Mouse (Mus musculus) adrenal gland, postnatal 4 days (tissue): ENCODE measurements around the gene Hmga2. TPM values are rescaled to one million over a fixed set of nuclear protein-coding genes. Genes with fewer than 3 reads are reported as not detected.

Source experiments
- DNase-seq, 2 experiments: peaks; one replicate each; pipeline ENCODE4 v3.0.0; 2021 to 2022; ENCODE audit warnings: low spot score in 2 of 2, mixed read lengths in 2 of 2
- total RNA-seq, 2 experiments: library from RNA; stranded (reverse); gene quantifications; 2 replicates each; pipeline ENCODE4 v1.2.3; 2021

The Hmga2 gene
- total RNA-seq, 2 experiments from 2014 or later = 13.8 to 14.4 TPM

DNA sequence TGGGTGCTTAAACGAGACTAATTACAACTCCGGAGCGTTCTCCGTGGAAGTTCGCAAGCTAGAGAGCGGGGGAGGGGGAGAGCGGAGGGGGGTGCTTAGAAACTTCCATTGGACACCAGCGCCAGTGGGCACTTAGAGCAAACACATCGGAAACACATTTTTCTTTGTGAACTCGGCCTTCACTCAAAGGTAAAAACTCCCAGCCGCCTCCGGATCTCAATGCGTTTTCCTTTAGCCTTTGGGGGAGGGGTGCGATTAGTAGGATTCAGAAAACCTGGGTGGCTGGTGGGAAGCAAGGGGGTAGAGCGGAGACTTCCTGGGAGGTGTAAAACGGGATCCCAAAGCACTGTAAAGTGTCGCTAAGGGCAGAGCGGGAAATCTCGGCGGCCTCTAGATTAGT, 2.0 kb downstream of the Hmga2 start:
- DNase-seq = no peak

DNA sequence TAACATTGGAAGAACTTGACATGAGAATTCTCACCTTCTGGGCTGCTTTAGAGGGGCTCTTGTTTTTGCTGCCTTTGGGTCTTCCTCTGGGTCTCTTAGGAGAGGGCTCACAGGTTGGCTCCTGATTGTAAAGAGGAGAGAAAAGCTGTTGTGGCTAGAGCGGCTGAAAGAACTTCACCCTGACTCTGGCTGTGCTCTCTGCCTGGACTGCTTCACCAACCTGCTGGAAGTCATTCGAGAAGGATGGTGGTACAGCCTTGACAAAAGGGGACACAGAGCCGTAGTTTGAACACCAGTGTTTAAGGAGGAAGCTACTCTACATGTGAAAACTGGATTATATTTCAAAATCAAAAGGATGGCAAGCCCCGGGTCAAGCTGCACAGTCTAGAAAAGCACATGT, 3.1 kb downstream of the Hmga2 start:
- no peak for DNase-seq

DNA sequence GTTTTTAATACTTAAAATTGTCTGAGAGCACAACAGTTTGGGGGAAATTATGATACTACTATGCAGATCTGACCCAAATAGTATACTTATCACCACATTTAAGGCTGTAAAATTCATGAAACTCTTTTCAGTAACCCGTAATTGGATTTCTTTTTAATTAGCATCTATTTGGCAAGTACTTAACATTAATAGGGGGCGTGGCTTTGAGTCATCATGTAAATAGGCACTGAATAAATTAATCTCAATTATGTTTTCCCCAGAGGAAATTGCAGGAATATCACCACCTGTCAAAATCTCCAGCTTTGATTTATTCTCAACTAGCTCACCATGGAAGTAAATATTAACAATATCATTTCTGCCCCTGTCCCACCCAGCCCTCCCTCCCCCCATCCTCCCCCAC, 3.7 kb downstream of the Hmga2 start:
- no peak for DNase-seq

DNA sequence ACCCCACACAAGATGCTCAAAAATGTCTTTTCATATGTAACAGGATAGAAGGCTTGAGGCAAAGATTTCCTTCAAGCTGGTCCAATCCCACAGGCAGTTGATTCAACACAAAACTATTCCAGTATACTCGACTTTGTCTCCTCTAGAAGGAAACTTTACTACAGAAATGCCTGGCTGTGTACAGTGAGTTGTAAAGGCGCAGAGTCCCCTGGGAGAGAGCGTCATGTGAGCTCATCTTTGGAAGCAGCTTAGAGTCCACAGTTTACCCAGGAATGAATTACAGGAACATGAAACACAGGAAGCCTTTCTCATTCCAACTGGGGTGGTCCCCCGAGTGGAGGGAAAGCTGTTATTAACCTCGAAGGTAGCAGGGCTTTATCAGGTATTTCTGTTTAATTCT, 11.1 kb downstream of the Hmga2 start:
- DNase-seq = no peak

DNA sequence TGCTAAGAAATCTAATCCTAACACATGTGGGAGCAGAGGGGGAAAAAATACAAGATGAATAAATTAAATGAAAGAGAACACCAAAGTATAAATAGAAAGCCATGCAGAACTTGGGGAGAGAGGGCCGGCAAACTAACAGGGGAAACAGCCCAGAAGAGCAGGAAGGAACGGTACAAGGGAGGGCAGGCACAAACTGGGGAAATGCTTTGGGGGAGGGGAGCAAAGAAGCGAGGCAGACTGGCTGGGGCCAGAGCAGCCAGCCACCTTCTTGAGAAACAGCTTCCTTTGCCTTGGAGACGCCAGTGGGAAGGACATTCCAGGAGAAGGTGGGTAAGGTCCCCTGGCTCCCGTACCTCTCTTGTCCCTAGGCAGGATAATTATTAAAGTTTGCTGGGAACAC, 14.5 kb downstream of the Hmga2 start:
- no peak for DNase-seq

DNA sequence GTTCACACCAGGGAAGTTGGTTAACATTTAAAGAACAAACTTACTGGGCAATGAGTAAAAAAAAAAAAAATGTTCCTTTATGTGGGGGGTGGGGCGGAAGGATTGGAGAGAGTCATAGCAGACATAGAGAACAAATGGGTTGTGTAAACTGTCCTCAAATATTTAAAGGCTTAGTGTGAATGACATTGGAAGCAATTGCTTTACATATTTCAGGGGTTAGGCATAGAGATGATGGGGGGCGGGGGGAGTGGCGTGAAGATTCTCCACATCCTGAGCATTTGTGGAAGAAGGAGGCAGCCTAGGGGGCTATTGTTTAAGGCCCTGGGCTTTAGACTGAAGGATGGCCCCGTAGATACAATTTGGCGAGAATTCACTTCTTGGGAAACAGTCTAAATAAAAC, 15.0 kb downstream of the Hmga2 start:
- no peak for DNase-seq

DNA sequence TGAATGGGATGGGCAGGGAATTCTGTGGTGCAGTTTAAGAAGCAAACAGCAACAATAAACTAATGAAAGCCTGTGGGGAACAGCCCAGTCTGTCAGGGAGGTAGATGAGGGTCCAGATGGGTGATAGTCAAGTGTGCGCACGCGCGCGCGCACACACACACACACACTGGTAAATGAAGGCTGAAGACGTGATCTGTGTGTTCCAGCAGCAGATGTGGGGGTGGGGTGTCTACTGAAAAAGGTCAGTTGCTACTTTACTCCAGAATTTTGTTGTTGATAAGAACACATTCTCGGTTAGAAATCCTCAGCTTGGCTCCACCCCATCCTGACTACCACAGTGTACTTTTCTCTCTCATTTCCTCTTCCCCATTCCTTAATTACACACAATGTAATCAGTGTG, 17.4 kb downstream of the Hmga2 start:
- DNase-seq = no peak

DNA sequence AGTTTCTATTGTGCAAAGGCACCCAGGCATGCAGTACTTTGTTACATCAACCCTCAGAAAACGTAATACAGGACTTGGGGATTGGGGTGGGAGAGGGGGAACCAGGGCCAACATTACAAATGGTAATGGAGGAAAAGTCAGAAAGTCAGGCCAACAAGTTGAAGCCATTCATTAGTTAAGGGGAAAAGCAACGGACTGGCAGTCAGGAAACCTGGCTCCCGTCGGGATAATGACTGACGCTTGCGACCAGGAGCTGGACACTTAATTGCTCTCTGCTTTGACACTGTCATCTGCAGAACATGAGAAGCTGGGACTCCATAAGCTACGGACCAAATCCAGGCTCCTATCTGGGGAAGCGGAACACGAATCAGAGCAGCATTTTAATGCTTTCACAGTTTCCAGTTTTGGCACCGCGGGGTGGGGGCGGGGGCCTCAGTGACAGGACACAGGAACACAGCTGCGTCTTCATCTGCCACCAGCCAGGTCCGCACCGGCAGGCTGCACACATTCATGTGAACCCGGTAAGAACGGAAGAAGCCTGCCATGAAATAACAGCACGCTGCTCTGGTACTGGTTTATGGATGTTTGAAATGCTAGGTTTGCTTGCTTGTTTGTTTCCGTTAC, 26.5 kb downstream of the Hmga2 start:
- DNase-seq = no peak

DNA sequence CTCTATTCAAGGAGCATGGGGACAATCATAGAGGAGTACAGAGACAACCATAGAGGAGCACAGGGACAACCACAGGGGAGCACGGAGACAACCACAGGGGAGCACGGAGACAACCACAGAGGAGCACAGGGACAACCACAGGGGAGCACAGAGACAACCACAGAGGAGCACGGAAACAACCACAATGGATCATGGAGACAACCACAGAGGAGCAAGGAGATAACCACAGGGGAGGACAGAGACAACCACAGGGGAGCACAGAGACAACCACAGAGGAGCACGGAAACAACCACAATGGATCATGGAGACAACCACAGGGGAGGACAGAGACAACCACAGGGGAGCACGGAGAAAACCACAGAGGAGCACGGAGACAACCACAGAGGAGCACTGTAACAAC, 29.5 kb downstream of the Hmga2 start:
- no peak for DNase-seq

DNA sequence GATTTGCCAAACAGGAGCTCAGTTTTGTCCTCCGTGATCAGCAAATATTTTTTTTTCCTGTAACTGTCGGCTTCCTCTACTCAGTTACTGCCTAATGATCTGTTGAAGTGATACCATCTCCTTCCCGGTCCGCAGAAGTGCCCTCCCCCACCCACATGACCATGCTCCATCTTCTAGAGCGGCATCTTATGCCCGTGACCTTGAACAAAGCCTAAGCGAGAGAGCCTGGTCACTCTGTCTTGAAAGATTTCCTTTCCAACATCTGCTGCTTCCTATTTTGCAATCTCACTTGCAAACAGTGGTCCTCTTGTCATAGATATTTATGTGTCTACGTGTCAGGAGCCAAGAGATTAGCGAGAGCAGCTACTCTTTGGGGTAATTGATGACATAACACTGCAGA, 30.1 kb downstream of the Hmga2 start:
- no peak for DNase-seq

DNA sequence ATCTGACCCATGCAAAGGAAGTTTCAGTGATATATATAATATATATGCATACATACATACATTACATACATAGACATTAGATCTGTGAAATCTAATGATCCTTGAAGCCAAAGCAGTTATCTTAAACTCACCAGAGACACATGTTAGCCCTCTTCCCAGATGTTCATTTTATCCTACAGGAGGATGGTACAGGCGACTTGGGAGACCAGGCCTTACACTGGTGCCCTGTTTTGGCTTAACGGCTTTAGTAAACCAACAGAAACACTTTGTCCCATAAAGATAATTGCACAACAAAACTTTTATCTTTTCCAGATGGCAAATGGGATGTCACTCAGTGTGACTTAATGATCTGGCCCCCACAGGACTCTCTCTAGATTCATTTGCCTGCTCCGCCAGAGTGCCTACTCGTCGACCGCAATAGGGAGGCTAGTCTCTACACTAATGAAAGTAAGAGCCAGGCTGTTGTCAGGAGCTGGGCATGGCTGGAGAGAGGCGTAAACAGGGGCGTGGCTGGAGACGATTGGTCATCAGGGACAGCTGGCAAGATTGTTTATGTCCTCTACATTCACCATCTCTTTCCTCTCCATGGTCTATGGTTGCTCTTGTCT, 31.7 kb downstream of the Hmga2 start:
- no peak for DNase-seq

DNA sequence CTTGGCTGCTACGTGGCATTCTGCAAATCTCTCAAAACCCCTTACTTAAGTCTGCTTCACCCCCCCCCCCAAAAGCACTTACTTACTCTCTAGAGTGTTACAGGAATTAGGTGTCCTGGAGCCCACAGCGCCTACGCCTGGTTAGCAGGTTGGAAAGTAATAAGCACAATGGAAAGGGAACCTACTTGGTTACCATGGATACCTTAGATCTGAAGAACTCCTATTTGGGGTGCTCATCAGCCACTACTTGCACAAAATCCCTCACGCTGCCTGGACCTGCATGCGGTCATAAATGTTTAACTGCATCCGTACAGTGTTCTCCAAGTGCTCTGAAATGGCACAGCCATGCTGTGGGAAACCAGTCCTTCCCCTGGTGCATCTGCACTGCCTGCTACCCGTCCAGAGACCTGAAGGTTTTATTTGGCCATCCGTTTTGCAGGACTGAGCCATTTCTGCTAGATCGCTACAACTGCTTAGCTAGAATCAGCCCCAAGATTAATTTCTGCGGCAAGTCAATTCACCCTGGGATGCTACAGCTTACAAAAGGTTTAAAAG, 32.4 kb downstream of the Hmga2 start:
- no peak for DNase-seq

DNA sequence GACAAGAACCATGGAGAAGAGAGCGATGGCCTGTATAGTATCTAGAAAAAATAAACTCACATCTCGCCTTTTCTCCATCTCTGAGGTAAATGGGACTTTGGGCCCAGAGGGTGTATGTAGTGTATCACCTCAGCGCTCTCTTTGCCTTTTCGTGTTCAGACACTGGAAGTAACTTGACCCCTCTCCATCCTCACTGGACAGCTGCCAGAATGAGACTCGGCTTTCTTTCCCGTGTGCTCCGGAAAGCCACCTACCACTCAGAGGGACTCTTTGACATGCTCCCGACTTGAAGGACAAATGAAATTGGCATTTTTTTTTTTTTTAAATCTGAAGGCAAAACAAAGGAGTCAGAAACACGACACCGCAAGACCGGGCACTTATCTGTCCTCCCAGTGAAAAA, 35.0 kb downstream of the Hmga2 start:
- no peak for DNase-seq

DNA sequence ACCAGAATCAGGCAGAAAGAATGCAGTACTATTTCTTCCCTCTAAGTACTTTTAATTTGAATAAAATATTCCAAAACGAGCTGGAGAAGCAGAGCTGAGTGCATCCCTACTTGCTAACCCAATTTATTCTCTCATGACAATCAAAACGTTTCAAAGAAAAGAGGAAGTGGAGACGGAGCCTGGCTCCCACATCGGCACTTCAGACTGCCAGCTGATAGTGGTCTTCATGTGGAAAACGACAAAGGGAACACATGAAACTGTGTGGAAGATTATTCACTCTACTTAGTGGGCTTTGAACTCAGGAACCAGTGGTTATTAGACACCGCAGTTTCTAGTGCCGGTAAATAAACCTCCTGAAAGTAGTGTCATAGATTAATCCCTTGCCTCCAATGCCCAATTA, 41.8 kb downstream of the Hmga2 start:
- DNase-seq = no peak

DNA sequence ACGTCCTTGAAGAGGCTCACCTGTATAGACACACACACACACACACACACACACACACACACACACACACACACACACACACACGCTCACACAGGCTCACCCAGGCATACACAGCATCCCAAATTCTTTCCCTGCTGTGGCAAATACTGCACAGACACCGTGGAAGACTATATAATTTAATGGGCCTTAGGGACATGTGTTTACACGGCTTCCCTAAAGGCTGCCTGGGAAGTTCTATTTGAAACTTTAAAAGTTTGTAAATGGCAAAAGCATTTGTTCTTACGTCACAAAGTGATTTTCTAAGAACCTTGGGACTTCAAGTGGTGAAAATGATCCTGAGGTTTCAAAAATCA, 42.8 kb downstream of the Hmga2 start:
- no peak for DNase-seq

DNA sequence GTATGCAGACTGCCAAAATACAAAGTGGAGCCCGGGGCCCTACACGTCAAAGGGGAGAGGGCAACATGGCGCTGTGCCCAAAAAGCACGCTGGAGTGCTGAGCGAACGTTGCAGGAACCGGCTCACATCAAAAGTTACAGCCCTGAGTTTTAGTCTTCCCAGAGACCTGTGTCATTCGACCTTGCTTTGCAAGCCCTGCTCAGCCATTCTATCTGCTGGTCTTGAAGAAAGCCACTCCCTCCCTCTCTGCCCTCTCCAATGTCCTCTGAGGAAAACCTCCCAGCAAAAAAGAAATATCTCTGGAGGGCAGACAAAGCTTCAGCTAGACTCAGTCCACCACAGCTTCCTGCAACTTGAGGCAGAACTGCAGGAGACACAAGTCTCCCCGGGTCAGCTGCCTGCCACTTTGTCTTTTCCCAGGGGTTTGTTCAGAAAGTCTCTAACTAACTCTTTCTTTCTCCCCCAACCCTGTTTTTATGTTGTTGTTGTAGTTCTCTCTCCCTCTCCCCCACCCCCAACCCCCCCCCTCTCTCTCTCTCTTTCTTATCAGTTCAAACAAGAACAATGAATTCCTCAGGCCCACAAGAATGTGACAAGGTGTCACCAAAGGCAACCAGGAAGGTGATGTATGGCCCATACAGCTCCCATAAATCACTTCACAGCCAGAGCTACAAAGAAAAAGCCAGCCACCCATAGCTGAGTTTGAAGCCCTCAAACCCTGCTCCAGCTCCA, 43.4 kb downstream of the Hmga2 start:
- DNase-seq = no peak

DNA sequence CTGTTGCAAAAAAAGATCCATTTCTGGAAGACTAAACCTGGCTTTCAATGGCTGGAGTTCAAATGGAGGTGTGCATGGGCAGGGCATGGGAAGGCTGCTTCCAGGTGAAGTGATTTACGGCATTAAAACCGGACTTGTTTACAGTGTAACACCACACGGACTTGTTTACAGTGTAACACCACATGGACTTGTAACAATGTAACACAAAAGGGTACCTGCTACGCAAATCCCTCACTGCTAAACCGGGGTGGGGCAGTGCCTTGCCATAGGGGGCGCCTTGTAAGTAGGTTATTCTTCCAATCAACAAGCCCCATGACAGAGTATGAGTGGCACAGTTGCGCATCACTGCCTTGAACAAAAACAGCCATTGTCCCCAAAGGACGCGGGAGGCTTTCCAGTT, 44.2 kb downstream of the Hmga2 start:
- DNase-seq = no peak

DNA sequence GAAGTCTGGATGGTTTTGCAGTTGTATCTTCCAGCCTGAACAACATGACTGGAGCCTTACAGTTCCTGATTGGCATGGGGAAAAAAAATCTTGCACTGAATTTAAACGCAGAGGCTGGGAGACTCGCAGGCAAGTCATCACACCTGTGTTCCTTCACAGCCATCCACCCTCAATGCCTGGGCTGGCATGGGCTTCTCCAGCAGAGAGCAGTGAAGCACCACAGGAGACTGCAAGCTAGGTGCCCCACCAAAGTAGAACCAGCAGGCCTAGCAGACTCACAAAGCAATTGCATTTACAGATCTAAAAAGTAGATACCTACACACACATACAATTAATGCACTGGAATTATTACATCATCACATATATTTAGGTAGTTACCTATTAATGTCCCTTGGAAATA, 44.8 kb downstream of the Hmga2 start:
- DNase-seq = no peak

DNA sequence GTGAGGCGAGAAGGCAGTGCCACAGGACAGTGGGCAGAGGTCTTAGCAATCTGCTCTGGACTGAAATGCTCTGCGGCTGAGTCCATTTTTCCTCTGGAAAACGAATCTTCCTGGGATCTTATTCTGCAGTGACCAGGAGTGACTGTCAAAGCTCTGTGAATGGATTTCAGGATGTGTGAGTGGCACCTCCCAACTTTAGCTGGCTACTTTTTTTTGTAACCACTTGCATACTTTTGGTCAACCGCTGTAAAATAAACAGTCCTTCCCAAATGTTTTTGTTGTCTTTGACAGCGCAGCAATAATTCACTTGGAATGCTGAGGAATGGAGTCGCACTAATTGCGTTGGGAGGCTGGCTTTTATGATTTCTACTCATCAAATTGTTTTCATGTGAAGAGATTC, 45.8 kb downstream of the Hmga2 start:
- no peak for DNase-seq

DNA sequence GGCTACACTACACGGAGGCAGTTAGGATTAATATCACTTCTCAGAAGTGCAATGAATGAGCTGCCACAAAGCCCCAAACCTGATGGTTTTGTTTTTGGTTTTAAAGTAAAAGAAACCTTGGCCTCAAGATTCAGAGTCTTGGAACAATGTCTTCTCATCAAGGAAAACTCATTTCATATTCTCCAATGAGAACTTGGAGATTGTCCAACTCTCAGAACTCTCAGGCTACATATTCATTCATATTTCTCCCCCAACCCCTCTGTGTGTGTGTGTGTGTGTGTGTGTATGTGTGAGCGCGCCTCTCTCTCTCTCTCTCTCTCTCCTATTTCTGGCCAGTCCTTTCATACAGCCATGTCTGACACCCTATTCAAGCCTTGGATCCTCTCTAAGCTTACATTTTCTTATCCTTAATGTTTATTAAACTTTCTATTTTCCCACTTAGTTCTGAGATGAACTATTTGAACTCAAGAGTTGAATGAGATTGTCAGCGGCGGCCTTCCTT, 46.5 kb downstream of the Hmga2 start:
- DNase-seq = no peak

DNA sequence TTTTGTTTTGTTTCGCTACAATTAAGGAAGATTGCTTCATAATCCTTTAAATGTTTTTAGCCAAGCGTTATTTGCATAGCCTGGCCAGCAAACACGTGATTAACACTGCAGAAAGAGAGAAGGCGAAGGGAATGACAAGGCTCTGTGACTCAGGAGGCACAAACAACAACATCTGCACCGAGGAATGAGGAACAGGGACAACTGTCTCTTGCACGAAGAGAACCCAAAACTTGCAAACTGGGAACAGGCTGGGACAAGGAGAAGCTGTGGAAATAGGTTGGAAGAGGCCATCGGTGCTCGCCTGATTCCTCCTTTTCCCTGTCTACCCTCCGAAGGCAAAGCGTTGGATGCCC, 47.1 kb downstream of the Hmga2 start:
- no peak for DNase-seq

DNA sequence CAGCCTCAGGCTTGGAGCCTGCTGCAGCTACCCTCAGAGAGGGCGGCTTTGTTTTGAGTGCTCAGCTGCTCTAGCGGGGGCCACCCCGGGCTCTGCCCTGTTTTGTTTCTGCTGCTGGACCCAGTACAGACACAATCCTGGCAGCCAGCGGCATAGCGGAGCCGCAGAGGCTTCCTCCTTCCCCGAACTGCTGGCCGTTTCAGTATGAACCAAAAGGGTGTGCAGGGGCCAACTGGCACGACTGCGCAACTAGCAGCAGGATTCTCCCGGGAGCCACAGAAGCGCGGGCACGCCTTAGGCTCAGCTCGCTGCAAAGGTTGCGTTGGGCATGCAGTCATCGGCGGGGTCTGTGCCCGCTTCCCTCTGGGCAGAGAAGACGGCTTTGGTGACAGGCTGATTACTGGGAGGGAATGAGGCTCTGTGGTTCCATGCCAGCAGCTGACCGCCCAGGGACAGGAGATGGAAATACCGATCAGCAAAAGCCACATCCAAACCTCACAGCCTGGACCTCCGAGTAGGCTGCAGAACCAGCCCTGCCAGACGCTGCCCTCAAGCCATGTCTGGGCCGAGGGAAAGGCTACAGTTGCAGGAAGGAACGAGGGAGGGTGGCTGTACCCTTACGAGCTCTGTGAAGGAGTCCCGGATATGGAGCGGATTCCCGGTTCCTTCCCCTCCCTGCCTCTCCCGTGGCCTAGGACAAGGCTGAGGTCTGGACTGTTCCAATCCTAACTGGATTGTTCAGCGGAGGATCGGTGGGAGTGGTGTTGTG, 47.7 kb downstream of the Hmga2 start:
- DNase-seq = no peak
